Mouse (Mus musculus) gastrocnemius, postnatal 36 days (tissue): ENCODE measurements around the gene Lrrc3. TPM values are rescaled to one million over a fixed set of nuclear protein-coding genes. Genes with fewer than 3 reads are reported as not detected.
A peak's percentile ranks its signal among the peaks of the same experiment; 100 is the strongest.
"Not testable (repeated sequence)": the region's sequence is repeated elsewhere in the genome, so short reads cannot be mapped to it uniquely, and the experiment has no call there.

Experiments used
- DNase-seq, 2 experiments: peaks; one replicate each; pipeline ENCODE4 v3.0.0; 2022
- intact Hi-C: fragments of 180-260 bp; cut with DNase I; formaldehyde crosslinking; loops from one replicate; pipeline ENCODE4 v1.15.1; 2025
- long read RNA-seq, 2 experiments: library from polyadenylated mRNA; stranded (forward); transcript quantifications; one replicate each; pipeline ENCODE4 v2.0.0; 2021
- total RNA-seq, 2 experiments: library from RNA; stranded (reverse); gene quantifications; 2 replicates each; pipeline ENCODE4 v1.2.3; 2021

The Lrrc3 gene
- total RNA-seq, result under 1 TPM; 0.08 to 0.17 TPM
- long read RNA-seq, experiment 1, result 0 reads
- long read RNA-seq, experiment 2, result 0 reads

GRCm38 (mm10) chr10:77902211-77902893 is at the start of gene Lrrc3:
Lrrc3 (minus strand) TSS chr10:77902536.
- intact Hi-C loops, result no loop called here
- DNase-seq, result peak in 1 of 2 experiments; percentile 27

- DNase-seq, intact Hi-C loops: not testable (repeated sequence)
Observed at GRCm38 (mm10) chr10:77950468-77950867, 48.1 kb upstream of the Lrrc3 start.

DNA sequence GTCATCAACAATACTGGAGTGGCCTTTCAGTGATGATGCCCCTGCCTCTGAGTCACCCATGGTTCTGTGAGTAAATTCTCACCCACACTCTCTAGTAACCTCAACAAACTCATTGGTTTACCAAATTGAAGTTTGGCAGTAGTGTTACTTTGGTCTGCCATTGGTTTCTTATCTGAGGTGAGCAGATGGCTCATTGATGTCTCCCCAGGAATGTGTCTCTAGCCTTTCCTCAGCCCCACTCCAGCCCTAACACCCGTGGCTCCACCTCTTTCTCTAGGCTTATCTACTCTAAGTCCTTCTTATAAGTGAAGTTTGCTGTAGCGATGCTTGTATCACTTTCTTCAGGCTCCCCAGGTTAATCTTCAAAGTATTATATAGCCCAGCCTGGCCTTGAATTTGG is 37.3 kb upstream of the Lrrc3 start:
- no peak for DNase-seq
- intact Hi-C loops, result loop anchor here (5.0 kb wide), 1 partner anchor 232 kb away; the partner anchor contains the start of gene Gm10272

- intact Hi-C loops, result no loop called here
- no peak for DNase-seq
Observed at GRCm38 (mm10) chr10:77927375-77927774, 25.0 kb upstream of the Lrrc3 start.

GRCm38 (mm10) chr10:77926140-77926539 is 23.8 kb upstream of the Lrrc3 start:
- peak in 1 of 2 experiments; percentile 40 for DNase-seq
- intact Hi-C loops, result no loop called here

DNA sequence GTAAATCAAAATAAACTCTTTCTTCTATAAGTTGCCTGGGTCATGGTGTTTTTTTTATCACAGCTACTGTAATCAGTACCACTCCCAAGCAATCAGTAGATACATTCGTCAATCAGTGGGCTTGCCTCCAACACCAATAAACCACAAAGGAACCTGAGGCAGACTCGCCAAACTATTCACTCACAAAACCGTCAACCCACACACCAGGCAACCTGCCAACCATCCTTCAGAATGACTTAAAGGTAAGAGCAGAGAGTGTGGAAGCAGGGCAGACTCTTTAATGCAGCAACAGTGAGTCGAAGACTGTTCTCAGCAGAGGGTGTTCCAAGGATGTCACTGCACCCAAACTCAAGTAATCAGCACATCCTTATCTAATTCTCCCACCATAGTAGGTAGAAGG is 20.3 kb upstream of the Lrrc3 start:
- DNase-seq, result no peak
- intact Hi-C loops, result no loop called here

GRCm38 (mm10) chr10:77921009-77921408 is 18.7 kb upstream of the Lrrc3 start:
- no peak for DNase-seq
- intact Hi-C loops, result no loop called here

DNA sequence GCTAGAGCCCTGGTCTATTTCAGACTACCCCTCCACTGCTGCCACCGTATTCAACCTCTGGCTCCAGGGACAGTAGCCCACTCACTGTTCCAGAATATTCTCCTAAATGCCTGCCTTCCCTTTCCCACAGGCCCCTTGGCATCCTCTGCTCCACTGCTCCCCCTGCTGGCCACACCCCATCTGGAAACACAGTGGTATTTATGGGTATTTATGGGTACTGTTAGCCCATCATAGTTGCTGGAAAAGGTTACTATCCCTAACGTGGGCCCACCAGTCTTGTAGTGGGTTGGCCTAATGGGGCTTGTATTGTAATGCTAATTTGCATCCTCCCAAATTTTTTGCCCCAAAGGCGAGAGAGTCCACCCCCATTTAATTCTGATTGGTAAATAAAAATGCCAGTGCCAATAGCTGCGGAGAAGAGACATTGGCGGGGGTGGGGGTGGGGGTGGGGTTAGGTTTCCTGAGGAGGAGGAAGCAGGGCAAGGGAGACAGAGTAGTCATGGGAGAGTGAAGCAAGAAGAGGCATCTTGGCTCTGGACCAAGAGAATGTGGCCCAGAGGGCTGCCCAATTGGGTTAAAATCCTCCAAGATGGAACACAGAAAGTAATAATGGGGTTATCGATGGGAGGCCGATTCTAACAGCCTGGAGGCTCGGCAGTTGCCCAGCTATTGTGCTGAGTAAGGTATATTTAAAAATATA is 14.4 kb upstream of the Lrrc3 start:
- intact Hi-C loops, result loop anchor here (2.0 kb wide), 1 partner anchor 290 kb away; no protein-coding TSS in a partner anchor
- peak; percentile 54 to 58 for DNase-seq

DNA sequence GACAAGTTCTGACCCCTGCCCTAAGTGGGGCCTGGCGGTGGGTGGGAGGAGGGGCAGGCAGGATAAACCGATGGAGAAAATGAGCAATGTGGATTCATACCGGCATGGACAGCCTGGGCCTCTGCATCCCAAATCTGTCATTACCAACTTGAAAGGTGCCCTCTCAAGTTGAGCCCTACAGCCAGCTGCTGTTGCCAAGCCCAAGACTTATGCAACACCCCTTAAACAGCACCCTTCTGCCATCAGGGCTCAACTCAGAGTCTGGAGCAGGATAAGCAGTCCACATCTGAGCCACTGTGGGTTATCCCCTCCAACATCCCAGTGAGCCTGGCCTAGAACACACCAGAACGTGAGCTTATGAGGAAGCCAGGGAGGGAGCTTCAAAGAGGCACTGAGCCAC is 11.0 kb upstream of the Lrrc3 start:
- intact Hi-C loops, result no loop called here
- no peak for DNase-seq

- intact Hi-C loops, result no loop called here
- DNase-seq, result peak; percentile 22 to 31
Observed at GRCm38 (mm10) chr10:77912605-77913004, 10.3 kb upstream of the Lrrc3 start.

DNA sequence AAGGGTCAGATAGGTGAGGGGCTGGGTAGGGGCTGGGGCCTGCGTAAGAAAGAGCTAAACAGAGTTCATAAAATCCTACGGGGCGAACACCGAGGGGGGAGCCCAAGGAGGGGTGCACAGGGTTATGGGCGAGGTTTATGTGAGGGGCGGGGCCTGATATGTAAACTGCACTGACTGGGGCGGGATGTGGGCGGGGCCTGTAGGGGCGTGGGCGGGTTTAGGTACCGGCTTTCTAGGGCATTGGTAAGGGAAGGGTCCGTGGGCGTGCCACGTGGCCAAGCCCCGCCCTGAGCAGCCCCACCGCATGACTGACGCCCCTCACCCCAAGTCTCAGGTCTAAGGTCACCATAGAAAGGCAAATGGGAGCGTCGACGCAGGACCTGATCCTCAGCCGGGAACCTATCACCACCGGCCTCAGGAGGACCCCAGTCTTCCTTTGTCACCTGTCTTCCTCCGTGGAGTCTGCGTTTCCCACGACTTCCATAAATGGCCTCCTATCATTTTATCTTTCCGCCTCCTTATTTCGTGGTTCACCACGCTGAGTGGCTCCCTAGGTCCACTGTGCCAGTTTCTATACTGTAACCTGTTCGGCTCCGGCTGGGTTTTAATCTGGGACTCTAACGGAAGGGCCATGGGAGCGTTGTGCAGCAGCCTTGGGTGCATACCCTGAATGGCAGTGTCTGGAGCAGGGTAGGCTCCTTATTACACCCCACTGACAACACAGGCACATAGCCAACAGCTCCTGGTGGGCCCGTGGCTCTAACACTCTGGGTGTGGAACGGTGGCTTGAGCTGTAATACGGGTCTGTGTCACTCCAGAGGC is 769 bp upstream of the Lrrc3 start:
- DNase-seq, result no peak
- intact Hi-C loops, result no loop called here

- DNase-seq, result no peak
- intact Hi-C loops, result no loop called here
Observed at GRCm38 (mm10) chr10:77901871-77902210, 495 bp downstream of the Lrrc3 start.

DNA sequence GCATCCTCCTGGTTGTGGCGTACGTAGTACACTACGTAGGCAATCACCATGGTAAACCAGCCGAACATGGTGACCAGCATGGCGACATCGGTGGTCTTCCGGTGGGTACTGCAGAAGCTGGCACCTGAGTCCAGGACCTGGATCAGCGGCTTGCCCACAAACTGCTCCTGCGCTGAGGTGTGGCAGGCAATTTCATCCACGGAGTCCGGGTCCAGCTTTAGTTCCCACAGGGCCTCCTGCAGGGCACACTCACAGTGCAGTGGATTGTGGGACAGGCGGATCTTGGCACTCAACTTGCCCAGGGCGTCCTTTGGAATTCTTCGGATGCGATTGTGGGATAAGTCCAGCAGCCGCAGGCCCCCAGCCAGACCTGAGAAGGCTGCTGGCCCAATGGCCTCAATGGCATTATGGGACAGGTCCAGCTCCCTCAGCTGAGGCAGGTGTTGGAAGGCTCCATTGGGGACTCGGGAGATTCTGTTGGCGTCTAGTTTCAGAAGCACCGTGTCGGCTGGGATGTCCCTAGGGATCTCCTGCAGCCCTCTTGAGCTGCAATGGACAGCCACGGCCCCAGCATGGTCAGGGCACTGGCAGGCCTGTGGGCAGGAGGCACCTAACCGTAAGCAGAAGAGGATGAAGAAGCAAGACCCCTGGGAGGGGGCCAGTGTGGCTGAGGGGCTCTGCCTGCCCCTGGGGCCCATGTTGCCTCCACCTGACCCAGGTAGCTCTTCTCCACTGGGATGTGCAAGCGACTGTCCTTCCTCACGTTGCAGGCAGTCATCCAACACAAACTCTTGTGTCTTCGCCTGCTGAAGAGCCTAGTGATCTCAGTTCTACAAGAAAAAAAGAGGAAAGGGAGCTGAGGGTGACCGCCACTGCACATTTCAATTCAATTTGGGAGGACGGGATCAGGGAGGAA is 1.2 kb downstream of the Lrrc3 start:
- DNase-seq, result no peak
- intact Hi-C loops, result no loop called here

DNA sequence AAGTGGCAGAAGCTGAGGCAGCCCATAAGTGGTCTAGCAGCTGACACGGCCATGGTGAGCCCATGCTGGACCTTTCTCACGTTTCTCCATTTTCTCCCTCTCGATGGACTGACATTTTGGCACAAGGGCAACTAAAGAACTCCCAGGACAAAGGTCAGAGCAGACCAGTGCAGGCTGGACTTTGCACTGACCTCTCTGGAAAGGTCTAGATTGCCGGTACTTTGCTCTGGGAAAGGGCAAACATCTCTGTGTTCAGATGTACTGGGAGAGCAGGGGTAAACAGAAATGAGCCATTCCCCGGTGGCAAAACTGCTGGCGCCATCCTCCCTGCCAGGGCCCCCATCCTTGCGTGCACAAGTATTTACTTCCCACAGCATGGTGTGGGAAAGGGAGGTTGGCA is 2.2 kb downstream of the Lrrc3 start:
- no peak for DNase-seq
- intact Hi-C loops, result no loop called here

DNA sequence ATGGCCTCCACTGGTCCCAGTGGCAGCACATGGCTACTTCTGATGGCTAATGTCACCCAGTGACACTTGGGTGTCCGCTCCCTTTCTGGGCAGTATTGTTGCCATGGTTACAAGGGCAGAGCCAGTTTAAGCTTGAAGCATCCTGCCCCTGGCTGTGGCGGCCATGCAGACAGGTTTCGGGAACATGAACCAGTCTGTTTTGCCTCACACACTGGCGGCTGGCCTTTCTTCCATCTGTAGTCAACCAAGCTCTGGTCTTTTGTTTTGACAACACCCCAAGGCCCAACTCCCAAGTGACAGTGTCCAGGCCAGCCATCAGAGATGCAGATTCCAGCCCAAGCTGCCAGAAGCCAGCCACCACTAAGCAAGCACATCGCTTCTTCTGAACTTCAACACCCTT is 6.8 kb downstream of the Lrrc3 start:
- DNase-seq, result no peak
- intact Hi-C loops, result no loop called here

DNA sequence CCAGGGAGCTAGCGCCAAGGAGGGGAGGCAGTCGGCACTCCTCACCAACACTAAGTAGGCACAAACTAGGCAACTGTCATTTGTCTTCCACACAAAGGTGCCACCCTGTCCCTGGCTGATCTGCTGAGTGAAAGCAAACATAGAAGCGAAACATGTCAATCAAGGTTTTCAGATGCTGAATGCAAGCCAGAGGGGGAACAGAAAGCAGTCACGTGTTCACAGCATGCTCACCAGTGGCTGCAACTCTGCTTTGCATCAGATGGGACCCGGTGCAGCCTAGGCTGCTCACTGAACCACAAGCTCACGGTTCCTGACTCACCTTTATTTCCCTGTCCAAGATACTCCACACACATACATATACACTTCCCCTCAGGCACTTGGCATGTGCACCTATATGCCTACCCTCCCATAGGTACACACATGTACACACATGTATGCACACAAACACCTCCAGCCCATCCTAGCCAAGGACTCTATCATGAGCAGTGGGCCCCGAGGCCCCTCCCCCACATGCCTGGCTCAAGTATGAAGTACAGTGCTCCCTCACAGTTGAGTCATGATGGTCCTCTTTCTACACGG is 11.3 kb downstream of the Lrrc3 start:
- intact Hi-C loops, result no loop called here
- DNase-seq, result no peak

GRCm38 (mm10) chr10:77886007-77886747 is 16.2 kb downstream of the Lrrc3 start:
- intact Hi-C loops, result loop anchor here (10.0 kb wide), 1 partner anchor 361 kb away; no protein-coding TSS in a partner anchor
- no peak for DNase-seq

- intact Hi-C loops, result loop anchor here (10.0 kb wide), 1 partner anchor 358 kb away; no protein-coding TSS in a partner anchor
- no peak for DNase-seq
Observed at GRCm38 (mm10) chr10:77882553-77882952, 19.8 kb downstream of the Lrrc3 start.

GRCm38 (mm10) chr10:77880305-77880704 is 22.0 kb downstream of the Lrrc3 start:
- DNase-seq, result no peak
- intact Hi-C loops, result loop anchor here (10.0 kb wide), 1 partner anchor 356 kb away; no protein-coding TSS in a partner anchor
